Mouse (Mus musculus): ENCODE measurements around the gene Txn1. TPM values are rescaled to one million over a fixed set of nuclear protein-coding genes. Genes with fewer than 3 reads are reported as not detected.

Gene Txn1
- polyA plus RNA-seq, 1 experiment from 2014 or later = 307 TPM

- H3K27me3 ChIP-seq (ENCODE audit: control insufficient read depth, insufficient read depth, low read depth, low read length) = no peaks in the 10 kb centered on the region
- ATAC-seq = no peak
- H3K4me1 ChIP-seq (ENCODE audit: control insufficient read depth, insufficient read depth, low read length) = peaks cover 25% of the 10 kb centered on the region
- no peak overlapping the region for H3K4me2 ChIP-seq (ENCODE audit: low read length)
- H3K4me3 ChIP-seq (ENCODE audit: low read depth, low read length) = no peak overlapping the region
- H3K27ac ChIP-seq (ENCODE audit: low read length) = no peak overlapping the region
- H3K9ac ChIP-seq (ENCODE audit: low read depth, low read length) = no peak overlapping the region
- peaks cover 29% of the 10 kb centered on the region for H3K36me3 ChIP-seq (ENCODE audit: control insufficient read depth, insufficient read depth, low read length)
- no peaks in the 10 kb centered on the region for H3K9me3 ChIP-seq (replicated peaks; ENCODE audit: control insufficient read depth, low read length, poor library complexity, severe bottlenecking)
- WGBS = 94% methylated on average over 3 of the region's 3 CpGs
Observed at GRCm38 (mm10) chr4:57952416-57952815, 3.8 kb downstream of the Txn1 start.

- no peak for ATAC-seq
- Histone ChIP-seq H3K4me1 (ENCODE audit: control insufficient read depth, insufficient read depth, low read length) (peaks cover 15% of the 10 kb centered on the region), H3K27ac (ENCODE audit: low read length) (no peak overlapping the region), H3K36me3 (ENCODE audit: control insufficient read depth, insufficient read depth, low read length) (peaks cover 38% of the 10 kb centered on the region), H3K9ac (ENCODE audit: low read depth, low read length) (no peak overlapping the region), H3K9me3 (replicated peaks; ENCODE audit: control insufficient read depth, low read length, poor library complexity, severe bottlenecking) (no peaks in the 10 kb centered on the region), H3K27me3 (ENCODE audit: control insufficient read depth, insufficient read depth, low read depth, low read length) (no peaks in the 10 kb centered on the region), H3K4me2 (ENCODE audit: low read length) (no peak overlapping the region), H3K4me3 (ENCODE audit: low read depth, low read length) (no peak overlapping the region)
- 95% methylated on average over 6 of the region's 6 CpGs for WGBS
Observed at GRCm38 (mm10) chr4:57949866-57950265, 6.3 kb downstream of the Txn1 start.

GRCm38 (mm10) chr4:57947476-57947875 lies 8.7 kb downstream of the Txn1 start:
- Histone ChIP-seq H3K9me3 (replicated peaks; ENCODE audit: control insufficient read depth, low read length, poor library complexity, severe bottlenecking) (no peaks in the 10 kb centered on the region), H3K27ac (ENCODE audit: low read length) (no peak overlapping the region), H3K36me3 (ENCODE audit: control insufficient read depth, insufficient read depth, low read length) (peaks cover 43% of the 10 kb centered on the region), H3K4me3 (ENCODE audit: low read depth, low read length) (no peak overlapping the region), H3K27me3 (ENCODE audit: control insufficient read depth, insufficient read depth, low read depth, low read length) (no peaks in the 10 kb centered on the region), H3K4me2 (ENCODE audit: low read length) (no peak overlapping the region), H3K9ac (ENCODE audit: low read depth, low read length) (no peak overlapping the region), H3K4me1 (ENCODE audit: control insufficient read depth, insufficient read depth, low read length) (no peaks in the 10 kb centered on the region)
- no peak for ATAC-seq
- WGBS = 96% methylated on average over 4 of the region's 4 CpGs

- WGBS = 85% methylated on average over 10 of the region's 10 CpGs
- Histone ChIP-seq H3K4me1 (ENCODE audit: control insufficient read depth, insufficient read depth, low read length) (no peaks in the 10 kb centered on the region), H3K4me3 (ENCODE audit: low read depth, low read length) (no peak overlapping the region), H3K27ac (ENCODE audit: low read length) (no peak overlapping the region), H3K9ac (ENCODE audit: low read depth, low read length) (no peak overlapping the region), H3K9me3 (replicated peaks; ENCODE audit: control insufficient read depth, low read length, poor library complexity, severe bottlenecking) (no peaks in the 10 kb centered on the region), H3K36me3 (ENCODE audit: control insufficient read depth, insufficient read depth, low read length) (peaks cover 44% of the 10 kb centered on the region), H3K27me3 (ENCODE audit: control insufficient read depth, insufficient read depth, low read depth, low read length) (no peaks in the 10 kb centered on the region), H3K4me2 (ENCODE audit: low read length) (no peak overlapping the region)
- ATAC-seq = no peak
Observed at GRCm38 (mm10) chr4:57947036-57947435, 9.2 kb downstream of the Txn1 start.

- 96% methylated on average over 2 of the region's 2 CpGs for WGBS
- Histone ChIP-seq H3K4me1 (ENCODE audit: control insufficient read depth, insufficient read depth, low read length) (no peaks in the 10 kb centered on the region), H3K4me3 (ENCODE audit: low read depth, low read length) (no peak overlapping the region), H3K9me3 (replicated peaks; ENCODE audit: control insufficient read depth, low read length, poor library complexity, severe bottlenecking) (no peaks in the 10 kb centered on the region), H3K9ac (ENCODE audit: low read depth, low read length) (no peak overlapping the region), H3K4me2 (ENCODE audit: low read length) (no peak overlapping the region), H3K27ac (ENCODE audit: low read length) (no peak overlapping the region), H3K27me3 (ENCODE audit: control insufficient read depth, insufficient read depth, low read depth, low read length) (no peaks in the 10 kb centered on the region), H3K36me3 (ENCODE audit: control insufficient read depth, insufficient read depth, low read length) (peaks cover 15% of the 10 kb centered on the region)
- ATAC-seq = no peak
Observed at GRCm38 (mm10) chr4:57942892-57943291, 13.3 kb downstream of the Txn1 start.

GRCm38 (mm10) chr4:57940631-57941030 lies 15.6 kb downstream of the Txn1 start:
- WGBS = 91% methylated on average over 4 of the region's 4 CpGs
- no peak for ATAC-seq
- Histone ChIP-seq H3K9me3 (replicated peaks; ENCODE audit: control insufficient read depth, low read length, poor library complexity, severe bottlenecking) (no peaks in the 10 kb centered on the region), H3K4me2 (ENCODE audit: low read length) (no peak overlapping the region), H3K4me1 (ENCODE audit: control insufficient read depth, insufficient read depth, low read length) (no peaks in the 10 kb centered on the region), H3K9ac (ENCODE audit: low read depth, low read length) (no peak overlapping the region), H3K36me3 (ENCODE audit: control insufficient read depth, insufficient read depth, low read length) (peaks cover 9% of the 10 kb centered on the region), H3K27me3 (ENCODE audit: control insufficient read depth, insufficient read depth, low read depth, low read length) (no peaks in the 10 kb centered on the region), H3K27ac (ENCODE audit: low read length) (no peak overlapping the region), H3K4me3 (ENCODE audit: low read depth, low read length) (no peak overlapping the region)

GRCm38 (mm10) chr4:57937292-57937691 lies 18.9 kb downstream of the Txn1 start:
- Histone ChIP-seq H3K4me3 (ENCODE audit: low read depth, low read length) (no peak overlapping the region), H3K9ac (ENCODE audit: low read depth, low read length) (no peak overlapping the region), H3K4me1 (ENCODE audit: control insufficient read depth, insufficient read depth, low read length) (no peaks in the 10 kb centered on the region), H3K27me3 (ENCODE audit: control insufficient read depth, insufficient read depth, low read depth, low read length) (no peaks in the 10 kb centered on the region), H3K36me3 (ENCODE audit: control insufficient read depth, insufficient read depth, low read length) (no peaks in the 10 kb centered on the region), H3K9me3 (replicated peaks; ENCODE audit: control insufficient read depth, low read length, poor library complexity, severe bottlenecking) (no peaks in the 10 kb centered on the region; the same call in 1 of the 2 replicates), H3K4me2 (ENCODE audit: low read length) (no peak overlapping the region), H3K27ac (ENCODE audit: low read length) (no peak overlapping the region)
- no peak for ATAC-seq
- WGBS = 88% methylated on average over 6 of the region's 6 CpGs

- Histone ChIP-seq H3K4me3 (ENCODE audit: low read depth, low read length) (no peak overlapping the region), H3K36me3 (ENCODE audit: control insufficient read depth, insufficient read depth, low read length) (no peaks in the 10 kb centered on the region), H3K9ac (ENCODE audit: low read depth, low read length) (no peak overlapping the region), H3K27ac (ENCODE audit: low read length) (no peak overlapping the region), H3K4me2 (ENCODE audit: low read length) (no peak overlapping the region), H3K4me1 (ENCODE audit: control insufficient read depth, insufficient read depth, low read length) (no peaks in the 10 kb centered on the region), H3K27me3 (ENCODE audit: control insufficient read depth, insufficient read depth, low read depth, low read length) (no peaks in the 10 kb centered on the region), H3K9me3 (replicated peaks; ENCODE audit: control insufficient read depth, low read length, poor library complexity, severe bottlenecking) (no peaks in the 10 kb centered on the region; the same call in 1 of the 2 replicates)
- ATAC-seq = no peak
- 82% methylated on average over 5 of the region's 5 CpGs for WGBS
Observed at GRCm38 (mm10) chr4:57934181-57934580, 22.0 kb downstream of the Txn1 start.

- 82% methylated on average over 5 of the region's 5 CpGs for WGBS
- Histone ChIP-seq H3K27ac (ENCODE audit: low read length) (no peak overlapping the region), H3K27me3 (ENCODE audit: control insufficient read depth, insufficient read depth, low read depth, low read length) (no peaks in the 10 kb centered on the region), H3K4me3 (ENCODE audit: low read depth, low read length) (no peak overlapping the region), H3K36me3 (ENCODE audit: control insufficient read depth, insufficient read depth, low read length) (no peaks in the 10 kb centered on the region), H3K9ac (ENCODE audit: low read depth, low read length) (no peak overlapping the region), H3K4me2 (ENCODE audit: low read length) (no peak overlapping the region), H3K9me3 (replicated peaks; ENCODE audit: control insufficient read depth, low read length, poor library complexity, severe bottlenecking) (no peaks in the 10 kb centered on the region; the same call in 1 of the 2 replicates), H3K4me1 (ENCODE audit: control insufficient read depth, insufficient read depth, low read length) (no peaks in the 10 kb centered on the region)
- ATAC-seq = no peak
Observed at GRCm38 (mm10) chr4:57930559-57931170, 25.5 kb downstream of the Txn1 start.

Measured in midbrain, embryonic 16.5 days (tissue).